Mouse (Mus musculus) MEL (cell line): ENCODE data around the gene Pip4k2b. TPM values are rescaled to one million over a fixed set of nuclear protein-coding genes. Genes with fewer than 3 reads are reported as not detected.
A peak's percentile ranks its signal among the peaks of the same experiment; 100 is the strongest.

ENCODE experiments used
- DNase-seq: peaks from one replicate; pipeline ENCODE4 v3.0.0; 2011; ENCODE audit warnings: low read depth, low spot score
- H3K27ac ChIP-seq: 2 replicates; pipeline ENCODE4 v1.5.1; 2012; ENCODE audit warnings: low read depth, mild to moderate bottlenecking, control low read depth, low read length, moderate library complexity; ENCODE audit not compliant: control insufficient read depth
- H3K27me3 ChIP-seq, 2 experiments: fragments of 150-350 bp in 1 of 2; sonication (generic) in 1 of 2; 2 replicates each; pipeline ENCODE4 v1.6.1; 2012; ENCODE audit warnings: low read length in 2 of 2, mild to moderate bottlenecking in 2 of 2, improper control_type of control experiment in 1 of 2, moderate library complexity in 1 of 2; ENCODE audit not compliant: insufficient read depth in 2 of 2, control insufficient read depth in 1 of 2
- H3K36me3 ChIP-seq, 2 experiments: 2 replicates each; pipeline ENCODE4 v1.6.1; 2012 to 2014; ENCODE audit warnings: low read length in 2 of 2, improper control_type of control experiment in 1 of 2, inconsistent platforms in 1 of 2, mild to moderate bottlenecking in 1 of 2; ENCODE audit not compliant: insufficient read depth in 2 of 2, control insufficient read depth in 1 of 2
- H3K4me1 ChIP-seq, 2 experiments: fragments of 150-350 bp in 1 of 2; sonication (generic) in 1 of 2; 2 replicates each; pipeline ENCODE4 v1.6.1; 2012; ENCODE audit warnings: low read length in 2 of 2, improper control_type of control experiment in 1 of 2, mild to moderate bottlenecking in 1 of 2; ENCODE audit not compliant: insufficient read depth in 2 of 2, control insufficient read depth in 1 of 2
- H3K4me3 ChIP-seq, 2 experiments: fragments of 150-350 bp in 1 of 2; sonication (generic) in 1 of 2; 2 replicates each; pipeline ENCODE4 v1.5.1; 2012; ENCODE audit warnings: low read depth in 2 of 2, low read length in 2 of 2, mild to moderate bottlenecking in 2 of 2, moderate library complexity in 2 of 2, control low read depth in 1 of 2, improper control_type of control experiment in 1 of 2; ENCODE audit not compliant: control insufficient read depth in 1 of 2, insufficient read depth in 1 of 2
- H3K79me2 ChIP-seq: 2 replicates; pipeline ENCODE4 v1.6.1; 2012; ENCODE audit warnings: mild to moderate bottlenecking, low read length, moderate library complexity; ENCODE audit not compliant: control insufficient read depth, poor library complexity, insufficient read depth
- H3K9ac ChIP-seq: 2 replicates; pipeline ENCODE4 v1.6.1; 2012; ENCODE audit warnings: low read depth, mild to moderate bottlenecking, control low read depth, low read length, moderate library complexity; ENCODE audit not compliant: control insufficient read depth, poor library complexity, severe bottlenecking
- H3K9me3 ChIP-seq: fragments of 150-350 bp; sonication (generic); replicated peaks from 2 replicates; pipeline ENCODE4 v1.6.1; 2012; ENCODE audit warnings: mild to moderate bottlenecking, low read length, improper control_type of control experiment, moderate library complexity; ENCODE audit not compliant: insufficient read depth
- CHD1 ChIP-seq: IDR thresholded peaks from 2 replicates; pipeline ENCODE4 v1.6.1; 2012; ENCODE audit warnings: low read depth, mild to moderate bottlenecking, inconsistent platforms, low read length, improper control_type of control experiment
- CHD2 ChIP-seq: IDR thresholded peaks from 2 replicates; pipeline ENCODE4 v1.6.1; 2011; ENCODE audit warnings: low read length, improper control_type of control experiment
- CTCF ChIP-seq, 3 experiments: IDR thresholded peaks in 2 of 3; conservative IDR thresholded peaks in 1 of 3; 2 replicates each; pipeline ENCODE4 v1.5.1; 2011 to 2012; ENCODE audit warnings: low read length in 3 of 3, low read depth in 2 of 3, mild to moderate bottlenecking in 2 of 3, improper control_type of control experiment in 1 of 3, inconsistent platforms in 1 of 3, mixed read lengths in 1 of 3, moderate library complexity in 1 of 3; ENCODE audit not compliant: control insufficient read depth in 1 of 3, insufficient read depth in 1 of 3, poor library complexity in 1 of 3, severe bottlenecking in 1 of 3
- ELF1 ChIP-seq: IDR thresholded peaks from 2 replicates; pipeline ENCODE4 v1.6.1; 2014; ENCODE audit warnings: low read depth, mild to moderate bottlenecking, inconsistent platforms, low read length, improper control_type of control experiment, moderate library complexity
- ETS1 ChIP-seq: IDR thresholded peaks from 2 replicates; pipeline ENCODE4 v1.6.1; 2012; ENCODE audit warnings: low read depth, mild to moderate bottlenecking, inconsistent platforms, low read length, improper control_type of control experiment, moderate library complexity
- HCFC1 ChIP-seq: IDR thresholded peaks from 2 replicates; pipeline ENCODE4 v1.6.1; 2012; ENCODE audit warnings: low read depth, mild to moderate bottlenecking, inconsistent platforms, low read length, improper control_type of control experiment, moderate library complexity
- MAFK ChIP-seq: IDR thresholded peaks from 2 replicates; pipeline ENCODE4 v1.6.1; 2011; ENCODE audit warnings: low read depth, mild to moderate bottlenecking, low read length, improper control_type of control experiment, borderline replicate concordance
- MAX ChIP-seq: IDR thresholded peaks from 2 replicates; pipeline ENCODE4 v1.6.1; 2011; ENCODE audit warnings: low read length, improper control_type of control experiment
- MAZ ChIP-seq: IDR thresholded peaks from 2 replicates; pipeline ENCODE4 v1.6.1; 2012; ENCODE audit warnings: low read depth, mild to moderate bottlenecking, inconsistent platforms, low read length, improper control_type of control experiment
- MXI1 ChIP-seq: IDR thresholded peaks from 2 replicates; pipeline ENCODE4 v1.6.1; 2011; ENCODE audit warnings: mild to moderate bottlenecking, low read depth, low read length, improper control_type of control experiment
- MYC ChIP-seq: IDR thresholded peaks from 2 replicates; pipeline ENCODE4 v1.6.1; 2011; ENCODE audit warnings: low read depth, mild to moderate bottlenecking, low read length, improper control_type of control experiment, moderate library complexity
- NELFE ChIP-seq: IDR thresholded peaks from 2 replicates; pipeline ENCODE4 v1.6.1; 2011; ENCODE audit warnings: low read depth, low read length, improper control_type of control experiment
- POLR2A ChIP-seq, 2 experiments: IDR thresholded peaks; 2 replicates each; pipeline ENCODE4 v1.6.1; 2011 to 2012; ENCODE audit warnings: low read length in 2 of 2, mild to moderate bottlenecking in 2 of 2, control low read depth in 1 of 2, improper control_type of control experiment in 1 of 2, low read depth in 1 of 2, moderate library complexity in 1 of 2; ENCODE audit not compliant: control insufficient read depth in 1 of 2, insufficient read depth in 1 of 2, poor library complexity in 1 of 2
- POLR2AphosphoS2 ChIP-seq: IDR thresholded peaks from 2 replicates; pipeline ENCODE4 v1.6.1; 2011; ENCODE audit warnings: low read length, improper control_type of control experiment
- RAD21 ChIP-seq: IDR thresholded peaks from 2 replicates; pipeline ENCODE4 v1.6.1; 2011; ENCODE audit warnings: mild to moderate bottlenecking, low read depth, low read length, improper control_type of control experiment
- RCOR1 ChIP-seq: IDR thresholded peaks from 2 replicates; pipeline ENCODE4 v1.6.1; 2012; ENCODE audit warnings: low read depth, mild to moderate bottlenecking, inconsistent platforms, low read length, improper control_type of control experiment
- SMC3 ChIP-seq: IDR thresholded peaks from 2 replicates; pipeline ENCODE4 v1.6.1; 2011; ENCODE audit warnings: low read depth, low read length, improper control_type of control experiment
- TAL1 ChIP-seq: IDR thresholded peaks from 2 replicates; pipeline ENCODE4 v1.6.1; 2012; ENCODE audit warnings: mild to moderate bottlenecking, inconsistent platforms, low read length, moderate library complexity, mixed read lengths
- TCF12 ChIP-seq: IDR thresholded peaks from 2 replicates; pipeline ENCODE4 v1.6.1; 2014; ENCODE audit warnings: low read depth, mild to moderate bottlenecking, inconsistent platforms, low read length, improper control_type of control experiment, moderate library complexity
- USF2 ChIP-seq, 2 experiments: IDR thresholded peaks; 2 replicates each; pipeline ENCODE4 v1.6.1; 2011 to 2012; ENCODE audit warnings: improper control_type of control experiment in 2 of 2, low read length in 2 of 2, borderline replicate concordance in 1 of 2, inconsistent platforms in 1 of 2, low read depth in 1 of 2, mild to moderate bottlenecking in 1 of 2; ENCODE audit not compliant: insufficient read depth in 1 of 2
- polyA plus RNA-seq, 2 experiments: library from polyadenylated mRNA; stranded (reverse) in 1 of 2; unstranded in 1 of 2; fragments of >175 nt in 1 of 2; fragments of >200 nt in 1 of 2; gene quantifications; 2 replicates each; pipeline versions ENCODE4 v1.2.1 to v1.2.4; 2012; ENCODE audit warnings: low replicate concordance in 2 of 2, low read depth in 1 of 2; ENCODE audit not compliant: insufficient read length in 2 of 2, insufficient read depth in 1 of 2, missing spikeins in 1 of 2
- total RNA-seq: library from RNA; depleted of rRNA; stranded (reverse); fragments of 300-350 nt; gene quantifications from 2 replicates; pipeline ENCODE4 v1.2.3, GENCODE M21; 2012

Gene Pip4k2b
- total and polyA plus RNA-seq, 3 experiments = 40.2 to 57.3 (median 43.4) TPM

- H3K9me3 ChIP-seq = no peaks in the 10 kb centered on the region
- no peaks in the 10 kb centered on the region for H3K27me3 ChIP-seq
- H3K36me3 ChIP-seq = peaks cover 2 to 11% of the 10 kb centered on the region in 2 experiments; a peak in 3 of 4 replicates
- H3K27ac ChIP-seq = no peak overlapping the region
- peaks cover 18% of the 10 kb centered on the region for H3K79me2 ChIP-seq
- no peak for TF ChIP-seq ETS1
- no peak overlapping the region for H3K9ac ChIP-seq
- DNase-seq = no peak
- H3K4me3 ChIP-seq = no peak overlapping the region
- peaks cover 2 to 6% of the 10 kb centered on the region in 2 experiments; a peak in 2 of 4 replicates for H3K4me1 ChIP-seq
Measured at GRCm38 (mm10) chr11:97747773-97748172, 3.3 kb upstream of the Pip4k2b start.

- Histone ChIP-seq H3K36me3 (peaks cover under 1 to 12% of the 10 kb centered on the region in 2 experiments; a peak in 3 of 4 replicates), H3K79me2 (peaks cover 34% of the 10 kb centered on the region), H3K27ac (no peak overlapping the region), H3K9ac (peak overlapping the region; percentile 48), H3K4me3 (peak overlapping the region; percentile 49 to 86), H3K27me3 (no peaks in the 10 kb centered on the region), H3K9me3 (no peaks in the 10 kb centered on the region), H3K4me1 (peaks cover 2 to 7% of the 10 kb centered on the region in 2 experiments; a peak in 2 of 4 replicates)
- TF ChIP-seq MYC (peak; percentile 67; the same call in 1 of the 2 replicates), POLR2AphosphoS2 (0 out of 2 replicates have a peak, but pooled peaks have one; percentile 14), CTCF (IDR thresholded peaks at IDR 0.05 in 2 of 3, conservative IDR thresholded peaks at IDR 0.05 in 1 of 3; ENCODE audit: control insufficient read depth in 1 of 3, insufficient read depth in 1 of 3, low read depth in 2 of 3, low read length in 3 of 3, poor library complexity in 1 of 3, severe bottlenecking in 1 of 3) (no peak)
- DNase-seq = no peak
Measured at GRCm38 (mm10) chr11:97745331-97745721, 822 bp upstream of the Pip4k2b start.

GRCm38 (mm10) chr11:97744718-97745330, 320 bp upstream of the Pip4k2b start:
- peak; percentile 100 for DNase-seq
- H3K36me3 ChIP-seq = peaks cover 0 to 11% of the 10 kb centered on the region in 2 experiments; a peak in 2 of 4 replicates

More at GRCm38 (mm10) chr11:97744718-97745330, 320 bp upstream of the Pip4k2b start:
- H3K4me1 ChIP-seq = peaks cover 2 to 7% of the 10 kb centered on the region in 2 experiments; a peak in 2 of 4 replicates
- TF ChIP-seq POLR2A (IDR thresholded peaks at IDR 0.05; ENCODE audit: control insufficient read depth in 1 of 2, insufficient read depth in 1 of 2, low read depth in 1 of 2, low read length in 2 of 2, poor library complexity in 1 of 2) (peak in 1 of 2 experiments; percentile 86; a peak in 2 of 4 replicates), MAZ (peak; percentile 93), POLR2AphosphoS2 (peak; percentile 74), CHD1 (peak; percentile 98), ELF1 (peak; percentile 43), CHD2 (no peak), HCFC1 (peak; percentile 69; the same call in 1 of the 2 replicates), MAFK (no peak), NELFE (peak; percentile 44), SMC3 (no peak), TAL1 (no peak), USF2 (IDR thresholded peaks at IDR 0.05; ENCODE audit: borderline replicate concordance in 1 of 2, insufficient read depth in 1 of 2, low read depth in 1 of 2, low read length in 2 of 2) (no peak), CTCF (IDR thresholded peaks at IDR 0.05 in 2 of 3, conservative IDR thresholded peaks at IDR 0.05 in 1 of 3; ENCODE audit: control insufficient read depth in 1 of 3, insufficient read depth in 1 of 3, low read depth in 2 of 3, low read length in 3 of 3, poor library complexity in 1 of 3, severe bottlenecking in 1 of 3) (0 out of 6 replicates have a peak, but pooled peaks of 1 of the 3 experiments have one; percentile 0), TCF12 (no peak; the same call in 1 of the 2 replicates), RAD21 (no peak), MYC (no peak), MAX (0 out of 2 replicates have a peak, but pooled peaks have one; percentile 8), RCOR1 (no peak), MXI1 (peak; percentile 60; the same call in 1 of the 2 replicates)
- H3K9ac ChIP-seq = peak overlapping the region; percentile 95
- H3K27ac ChIP-seq = peak overlapping the region; percentile 93
- no peaks in the 10 kb centered on the region for H3K9me3 ChIP-seq
- no peaks in the 10 kb centered on the region for H3K27me3 ChIP-seq
- H3K79me2 ChIP-seq = peaks cover 39% of the 10 kb centered on the region
- H3K4me3 ChIP-seq = peak overlapping the region; percentile 86 to 89
